Mouse (Mus musculus): ENCODE data around the gene Atf7.

DNA sequence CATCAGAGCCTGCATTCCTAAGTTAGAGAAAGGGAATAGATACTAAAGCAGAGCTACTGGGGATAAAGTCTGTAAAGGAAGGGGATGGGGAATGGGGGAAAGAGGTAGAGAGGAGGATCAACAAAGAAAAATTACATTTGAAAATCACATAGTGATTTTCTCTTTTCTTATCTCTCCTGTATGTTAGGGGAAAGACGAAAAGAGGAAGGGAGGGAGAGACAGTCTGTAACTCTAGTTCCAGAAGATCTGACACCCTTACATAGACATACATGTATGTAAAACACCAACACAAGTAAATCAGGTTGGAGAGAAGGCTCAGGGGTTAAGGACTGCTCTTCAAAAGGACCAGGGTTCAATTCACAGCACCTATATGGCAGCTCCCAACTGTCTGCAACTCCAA lies 44.1 kb downstream of the Atf7 start:
- TF ChIP-seq CTCF (IDR thresholded peaks at IDR 0.05; ENCODE audit: extremely low read depth, insufficient read depth, insufficient read length, insufficient replicate concordance) (no peak), POLR2A (IDR thresholded peaks at IDR 0.05; ENCODE audit: low read depth, low read length) (no peak)
